Mouse (Mus musculus) kidney, embryonic 14.5 days (tissue): Measurements from ENCODE around the gene Tet3. TPM values are rescaled to one million over a fixed set of nuclear protein-coding genes. Genes with fewer than 3 reads are reported as not detected.

Source experiments
- ATAC-seq: fragments of 200-750 bp; cut with Nextera tagmentation; 2 replicates; pipeline ENCODE4 v1.8.0; 2017; ENCODE audit warnings: moderate number of reproducible peaks, mild to moderate bottlenecking, moderate TSS enrichment, moderate library complexity; ENCODE audit not compliant: low FRiP score, low TSS enrichment
- H3K27ac ChIP-seq: fragments of 300-500 bp; sonication (generic); 2 replicates; pipeline ENCODE4 v1.5.1; 2014; ENCODE audit warnings: low read depth, mild to moderate bottlenecking, low read length, moderate library complexity, mixed read lengths
- H3K27me3 ChIP-seq: fragments of 300-500 bp; sonication (generic); 2 replicates; pipeline ENCODE4 v1.6.1; 2014; ENCODE audit warnings: mild to moderate bottlenecking, low read length; ENCODE audit not compliant: control insufficient read depth, insufficient read depth
- H3K36me3 ChIP-seq: fragments of 300-500 bp; sonication (generic); 2 replicates; pipeline ENCODE4 v1.6.1; 2014; ENCODE audit warnings: low read length, mixed read lengths; ENCODE audit not compliant: control insufficient read depth, insufficient read depth
- H3K4me1 ChIP-seq: fragments of 300-500 bp; sonication (generic); 2 replicates; pipeline ENCODE4 v1.6.1; 2014; ENCODE audit warnings: low read length, mixed read lengths; ENCODE audit not compliant: control insufficient read depth, insufficient read depth
- H3K4me2 ChIP-seq: fragments of 300-500 bp; sonication (generic); replicated peaks from 2 replicates; pipeline ENCODE4 v1.6.1; 2014; ENCODE audit warnings: low read depth, mild to moderate bottlenecking, low read length
- H3K4me3 ChIP-seq: fragments of 300-500 bp; sonication (generic); 2 replicates; pipeline ENCODE4 v1.5.1; 2014; ENCODE audit warnings: mild to moderate bottlenecking, low read length
- H3K9ac ChIP-seq: fragments of 300-500 bp; sonication (generic); 2 replicates; pipeline ENCODE4 v1.6.1; 2014; ENCODE audit warnings: low read depth, mild to moderate bottlenecking, low read length, moderate library complexity
- H3K9me3 ChIP-seq: fragments of 300-500 bp; sonication (generic); 2 replicates; pipeline ENCODE4 v1.6.1; 2016; ENCODE audit warnings: low read length; ENCODE audit not compliant: control insufficient read depth
- WGBS: fragments of 180-500 bp; shearing (Covaris S2); extraction: QIAGEN DNeasy Blood & Tissue Kit; methylation state at CpG from one replicate; pipeline ENCODE4 v1.1.7; 2014; 5-methylcytosine and 5-hydroxymethylcytosine counted together
- polyA plus RNA-seq: library from polyadenylated mRNA; unstranded; fragments of >200 nt; fragmentation: Nextera tagmentation; extraction: Ambion mirVana; gene quantifications from 2 replicates; pipeline ENCODE4 v1.2.1, GENCODE M21; 2014

Gene Tet3
- polyA plus RNA-seq, 1 experiment from 2014 or later: 48.6 TPM

GRCm38 (mm10) chr6:83361523-83362248, 97.2 kb downstream of the Tet3 start:
- no peak overlapping the region for H3K4me3 ChIP-seq
- no peaks in the 10 kb centered on the region for H3K9me3 ChIP-seq
- H3K27me3 ChIP-seq: no peaks in the 10 kb centered on the region
- no peak overlapping the region for H3K4me2 ChIP-seq
- WGBS: 88% methylated on average over 11 of the region's 11 CpGs
- H3K4me1 ChIP-seq: no peaks in the 10 kb centered on the region
- peaks cover 56% of the 10 kb centered on the region for H3K36me3 ChIP-seq
- no peak overlapping the region for H3K27ac ChIP-seq
- no peak for ATAC-seq
- H3K9ac ChIP-seq: no peak overlapping the region

- Histone ChIP-seq H3K4me2 (no peak overlapping the region), H3K27ac (no peak overlapping the region), H3K4me3 (no peak overlapping the region), H3K27me3 (no peaks in the 10 kb centered on the region), H3K9me3 (no peaks in the 10 kb centered on the region), H3K36me3 (peaks cover 63% of the 10 kb centered on the region), H3K9ac (no peak overlapping the region), H3K4me1 (no peaks in the 10 kb centered on the region)
- ATAC-seq: no peak
- 91% methylated on average over 10 of the region's 10 CpGs for WGBS
Observed at GRCm38 (mm10) chr6:83357436-83357835, 101.4 kb downstream of the Tet3 start.

- no peak overlapping the region for H3K4me3 ChIP-seq
- no peaks in the 10 kb centered on the region for H3K9me3 ChIP-seq
- H3K27me3 ChIP-seq: no peaks in the 10 kb centered on the region
- H3K9ac ChIP-seq: no peak overlapping the region
- H3K36me3 ChIP-seq: peaks cover 59% of the 10 kb centered on the region
- no peaks in the 10 kb centered on the region for H3K4me1 ChIP-seq
- H3K4me2 ChIP-seq: no peak overlapping the region
- peak; percentile 48 for ATAC-seq
- WGBS: 33% methylated on average over 7 of the region's 7 CpGs
- H3K27ac ChIP-seq: no peak overlapping the region
Observed at GRCm38 (mm10) chr6:83356569-83357138, 102.2 kb downstream of the Tet3 start.

GRCm38 (mm10) chr6:83354856-83355781, 103.8 kb downstream of the Tet3 start:
- no peak overlapping the region for H3K4me2 ChIP-seq
- H3K36me3 ChIP-seq: peaks cover 52% of the 10 kb centered on the region
- no peak overlapping the region for H3K27ac ChIP-seq
- no peaks in the 10 kb centered on the region for H3K27me3 ChIP-seq
- peaks cover 3% of the 10 kb centered on the region; the same call in 1 of the 2 replicates for H3K4me1 ChIP-seq
- WGBS: 87% methylated on average over 9 of the region's 9 CpGs
- no peak overlapping the region for H3K9ac ChIP-seq
- H3K9me3 ChIP-seq: no peaks in the 10 kb centered on the region
- H3K4me3 ChIP-seq: no peak overlapping the region
- no peak for ATAC-seq

DNA sequence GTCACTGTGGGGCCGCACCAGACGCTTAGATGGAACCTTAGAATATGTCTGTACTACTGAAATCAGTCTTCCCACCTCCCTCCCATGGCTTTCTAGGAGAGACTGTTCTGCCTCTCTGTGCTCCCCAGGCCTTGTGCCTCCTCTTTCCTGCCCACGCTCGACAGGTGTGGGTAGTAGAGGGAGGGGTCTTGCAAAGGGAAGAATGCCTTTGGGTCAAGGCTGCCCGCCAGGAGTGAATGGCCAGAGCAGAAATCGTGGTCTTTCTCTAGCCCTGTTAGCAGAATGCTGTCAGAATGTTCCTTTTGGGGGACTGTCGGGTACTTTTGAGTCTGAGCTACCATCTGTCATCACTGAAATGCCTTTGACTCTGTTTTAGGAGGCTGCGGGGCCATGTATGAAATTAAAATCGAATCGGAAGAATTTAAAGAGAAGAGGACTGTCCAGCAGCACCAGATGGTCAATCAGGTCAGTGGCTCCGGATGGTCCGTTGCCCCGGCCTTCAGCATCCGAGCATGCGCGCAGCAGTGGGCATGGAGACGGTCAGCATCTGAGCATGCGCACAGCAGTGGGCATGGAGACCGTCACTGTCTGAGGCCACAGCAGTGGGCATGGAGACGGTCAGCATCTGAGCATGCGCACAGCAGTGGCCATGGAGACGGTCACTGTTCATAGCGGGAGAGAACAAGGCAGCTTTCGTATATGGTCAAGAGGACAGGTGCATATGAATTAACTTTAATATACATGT, 106.0 kb downstream of the Tet3 start:
- Histone ChIP-seq H3K36me3 (peaks cover 36% of the 10 kb centered on the region), H3K27me3 (no peaks in the 10 kb centered on the region), H3K4me3 (no peak overlapping the region), H3K27ac (no peak overlapping the region), H3K4me2 (no peak overlapping the region), H3K9me3 (no peaks in the 10 kb centered on the region), H3K9ac (no peak overlapping the region), H3K4me1 (peaks cover 7% of the 10 kb centered on the region; the same call in 1 of the 2 replicates)
- no peak for ATAC-seq
- 94% methylated on average over 24 of the region's 24 CpGs for WGBS

GRCm38 (mm10) chr6:83351490-83352160, 107.3 kb downstream of the Tet3 start:
- Histone ChIP-seq H3K9ac (no peak overlapping the region), H3K27me3 (no peaks in the 10 kb centered on the region), H3K4me3 (no peak overlapping the region), H3K4me1 (peaks cover 7% of the 10 kb centered on the region; the same call in 1 of the 2 replicates), H3K27ac (no peak overlapping the region), H3K4me2 (no peak overlapping the region), H3K9me3 (no peaks in the 10 kb centered on the region), H3K36me3 (peaks cover 25% of the 10 kb centered on the region)
- no peak for ATAC-seq
- WGBS: 83% methylated on average over 7 of the region's 7 CpGs

DNA sequence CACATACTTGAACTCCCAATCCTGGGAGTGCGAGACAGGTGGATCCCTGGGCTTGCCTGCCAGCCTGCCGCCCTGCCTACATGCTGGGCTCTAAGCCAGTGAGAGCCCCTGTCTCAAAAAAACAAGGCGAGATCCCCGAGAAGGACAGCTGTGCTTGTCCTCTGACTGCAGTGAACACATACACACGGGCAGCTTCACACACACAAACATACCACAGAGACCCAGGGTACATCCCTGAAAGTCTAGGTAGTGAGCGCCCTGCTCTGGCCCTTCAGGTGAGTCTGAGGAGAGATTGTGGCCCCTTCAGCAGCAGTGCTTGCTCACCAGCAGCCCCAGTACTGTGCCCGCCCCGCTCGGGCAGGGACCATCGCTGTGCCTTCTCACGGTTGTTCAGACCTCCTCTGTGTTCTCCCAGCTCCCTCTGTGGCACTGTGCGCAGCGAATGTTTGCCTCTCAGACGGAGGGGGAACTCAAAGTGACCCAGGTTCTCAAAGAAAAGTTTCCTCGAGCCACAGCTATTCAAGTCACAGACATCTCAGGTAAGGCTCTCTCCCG, 108.0 kb downstream of the Tet3 start:
- no peak for ATAC-seq
- Histone ChIP-seq H3K4me2 (no peak overlapping the region), H3K36me3 (peaks cover 25% of the 10 kb centered on the region), H3K9ac (no peak overlapping the region; the same call in 1 of the 2 replicates), H3K4me3 (no peak overlapping the region), H3K4me1 (peaks cover 7% of the 10 kb centered on the region; the same call in 1 of the 2 replicates), H3K27ac (no peak overlapping the region), H3K27me3 (no peaks in the 10 kb centered on the region), H3K9me3 (no peaks in the 10 kb centered on the region)
- 92% methylated on average over 16 of the region's 16 CpGs for WGBS

- Histone ChIP-seq H3K27me3 (no peaks in the 10 kb centered on the region), H3K27ac (no peak overlapping the region), H3K4me2 (peak overlapping the region; percentile 80), H3K9me3 (no peaks in the 10 kb centered on the region), H3K4me1 (peaks cover 7% of the 10 kb centered on the region; the same call in 1 of the 2 replicates), H3K9ac (peak overlapping the region; percentile 86), H3K36me3 (peaks cover 21% of the 10 kb centered on the region), H3K4me3 (peak overlapping the region; percentile 89)
- WGBS: 84% methylated on average over 7 of the region's 7 CpGs
- no peak for ATAC-seq
Observed at GRCm38 (mm10) chr6:83350172-83350571, 108.7 kb downstream of the Tet3 start.
